ENCODE assay signal across 18 mouse cellular contexts in genomic region chr5:103852756-103853549, GRCm38 (mm10).
"Had no signal": no experiment of that assay in that cellular context is flagged by ENCODE, and none has a peak within 500 bp of the region (broad histone marks: within the 10 kb centered on the region; RNA-seq: fewer than 3 reads in every experiment).

No protein-coding gene starts in this region.

- ATAC-seq: liver, postnatal 0 days; lung, postnatal 0 days had no signal

- H3K27ac ChIP-seq: kidney, postnatal 0 days; limb, embryonic 12.5 days; limb, embryonic 15.5 days; liver, embryonic 14.5 days; macrophage; midbrain, embryonic 10.5 days; stomach, embryonic 15.5 days had no signal

- H3K27me3 ChIP-seq: limb, embryonic 12.5 days; limb, embryonic 15.5 days; midbrain, embryonic 13.5 days; neural tube, embryonic 13.5 days; stomach, embryonic 15.5 days had no signal

- H3K9me3 ChIP-seq: limb, embryonic 12.5 days; limb, embryonic 15.5 days; midbrain, embryonic 10.5 days; midbrain, embryonic 13.5 days; neural tube, embryonic 13.5 days; stomach, embryonic 15.5 days had no signal

- H3K4me3 ChIP-seq: limb, embryonic 12.5 days; limb, embryonic 15.5 days; midbrain, embryonic 10.5 days; midbrain, embryonic 13.5 days; myocyte; neural tube, embryonic 13.5 days; stomach, embryonic 15.5 days had no signal

- DNase-seq: liver, postnatal 0 days; lung, embryonic 14.5 days; retina, postnatal 1 day; right cerebral cortex, postnatal 25 days; spleen, adult 18-20 months; thymus, postnatal 25 days had no signal

- H3K4me2 ChIP-seq: limb, embryonic 12.5 days; limb, embryonic 15.5 days; liver, embryonic 11.5 days; lung, embryonic 14.5 days; midbrain, embryonic 13.5 days; stomach, embryonic 15.5 days had no signal

- H3K9ac ChIP-seq: limb, embryonic 12.5 days; limb, embryonic 15.5 days; liver, embryonic 14.5 days; liver, postnatal 0 days; lung, embryonic 14.5 days; midbrain, embryonic 13.5 days; stomach, embryonic 15.5 days had no signal
